Mouse (Mus musculus) embryonic stem cell, embryonic (primary cell): ENCODE measurements at regions not wholly inside any gene's neighbourhood (a gene's known extent, or its start where the extent isn't known, plus 50 kb on each side); places are given as distances from the start of the nearest gene placed in this dataset.

ENCODE experiments used
- CTCF ChIA-PET, 4 experiments: fragments of 300-600 bp in 2 of 4; fragments of 350-600 bp in 2 of 4; sonication (Branson Sonifier 250); formaldehyde crosslinking; loops; one replicate each; lab custom pipeline; 2022; ENCODE audit warnings: inconsistent platforms in 2 of 4; lab: Charles Lee
- POLR2A ChIA-PET, 4 experiments: fragments of 300-600 bp in 2 of 4; fragments of 350-600 bp in 2 of 4; sonication (Branson Sonifier 250); formaldehyde crosslinking; loops; one replicate each; lab custom pipeline; 2022; ENCODE audit warnings: antibody characterized with exemption in 4 of 4, inconsistent platforms in 1 of 4; lab: Charles Lee

DNA sequence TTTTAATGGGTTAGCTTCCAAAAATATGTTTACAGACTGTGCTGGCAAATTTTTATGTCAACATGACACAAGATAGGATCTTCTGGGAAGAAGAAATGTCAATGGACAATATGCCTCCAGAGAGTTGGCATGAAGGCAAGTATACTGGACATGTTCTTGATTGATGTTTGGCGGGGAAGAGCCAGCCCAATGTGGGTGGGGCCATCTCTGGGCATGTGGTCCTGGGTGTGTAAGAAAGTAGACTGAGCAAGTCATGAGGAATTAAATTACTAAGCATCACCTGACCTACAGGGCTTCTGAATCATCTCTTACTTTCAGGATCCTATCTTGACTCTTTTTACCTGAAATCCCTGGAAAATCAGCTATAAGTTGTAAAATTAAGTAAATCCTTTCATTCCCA, 525.0 kb upstream of the Grm7 start:
- ChIA-PET POLR2A (no interaction called here), CTCF (no interaction called here)

DNA sequence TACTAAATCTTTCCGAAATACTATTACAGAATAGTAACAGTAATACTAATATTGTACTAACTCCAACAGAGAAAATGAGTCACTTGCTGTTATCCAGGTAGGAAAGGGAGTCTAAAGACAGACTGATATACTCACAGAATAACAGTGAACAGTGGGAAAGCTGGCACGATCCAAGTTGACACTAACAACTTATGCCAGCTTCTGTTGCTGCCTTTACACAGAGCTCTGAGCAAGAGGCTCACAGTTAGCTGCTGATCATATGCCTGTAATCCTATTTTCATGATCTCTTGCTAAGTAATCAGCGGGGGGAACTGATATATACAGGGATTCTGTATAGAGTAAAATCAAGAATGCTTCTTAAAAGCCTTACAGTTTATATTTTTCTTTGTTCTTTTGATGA, 513.1 kb upstream of the Grm7 start:
- POLR2A ChIA-PET, result no interaction called here
- CTCF ChIA-PET, result no interaction called here

DNA sequence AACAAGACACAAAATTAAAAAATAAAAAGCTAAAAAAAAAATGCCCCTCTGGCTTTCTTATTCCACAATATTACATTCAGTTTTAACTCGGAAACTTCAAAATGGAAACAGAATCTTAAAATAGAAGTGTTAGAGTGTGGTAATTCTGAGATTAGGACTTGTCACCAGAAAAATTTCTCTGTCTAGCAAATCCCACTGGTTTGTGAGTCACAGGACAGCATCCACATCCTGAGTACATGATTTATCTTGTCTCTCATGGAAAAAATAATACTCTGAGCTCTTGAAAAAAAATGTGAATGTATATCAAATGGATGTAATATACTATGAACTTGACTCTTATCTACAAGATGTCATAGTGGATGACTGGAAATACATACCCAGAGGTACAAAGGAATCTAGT, 511.8 kb upstream of the Grm7 start:
- ChIA-PET POLR2A (no interaction called here), CTCF (no interaction called here)

DNA sequence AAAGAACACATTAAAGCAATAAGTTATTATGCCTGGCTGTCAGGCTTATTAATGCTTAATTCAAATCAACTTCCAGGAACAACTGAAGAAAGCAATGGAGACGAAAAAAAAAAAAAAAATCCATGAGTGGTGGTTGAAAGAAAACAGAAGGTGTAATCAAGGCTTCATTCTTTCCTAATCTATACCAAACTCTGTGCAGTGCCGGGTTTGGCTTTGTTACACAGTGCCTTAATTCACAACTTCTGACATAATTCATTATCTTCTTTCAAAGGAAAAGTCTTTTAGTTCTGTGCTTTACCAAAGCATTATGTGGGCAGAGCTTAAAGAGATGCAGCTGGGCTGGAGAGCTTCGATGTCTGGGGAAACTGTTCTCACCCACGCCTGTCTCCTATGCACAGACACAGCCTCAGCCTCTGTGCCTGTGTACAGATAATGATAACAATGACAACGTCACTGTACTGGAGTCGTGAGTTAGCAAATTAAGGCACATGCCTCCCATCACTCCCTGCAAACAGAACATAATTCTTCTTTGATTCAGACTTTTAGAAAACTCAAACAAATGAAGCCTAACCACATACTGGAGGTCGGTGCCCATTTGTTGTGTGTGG, 508.2 kb upstream of the Grm7 start:
- POLR2A ChIA-PET, result interaction anchor here in 1 of 4 experiments (0.8 kb wide), 1 partner anchor 14 kb away, joined by 3 read pairs; no protein-coding TSS in a partner anchor
- CTCF ChIA-PET, result no interaction called here

DNA sequence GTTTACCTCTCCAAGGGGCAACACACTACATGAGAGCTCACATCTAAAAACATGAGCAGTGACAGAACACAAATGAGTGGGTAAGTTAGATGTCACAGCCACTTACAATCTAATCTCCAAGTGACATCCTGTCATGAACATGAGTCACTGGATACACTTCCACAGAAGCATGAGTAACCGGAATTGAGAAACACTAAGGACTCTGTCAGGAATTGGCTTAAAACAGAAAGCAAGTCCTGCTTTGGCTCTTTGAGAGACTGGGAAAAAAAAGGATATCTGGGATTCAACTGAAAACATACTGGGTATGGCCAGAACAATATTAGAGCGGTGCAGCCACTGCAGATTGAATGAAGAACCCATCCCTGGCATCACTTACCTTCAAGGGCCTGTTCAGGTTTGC, 506.0 kb upstream of the Grm7 start:
- CTCF ChIA-PET, result no interaction called here
- POLR2A ChIA-PET, result no interaction called here

DNA sequence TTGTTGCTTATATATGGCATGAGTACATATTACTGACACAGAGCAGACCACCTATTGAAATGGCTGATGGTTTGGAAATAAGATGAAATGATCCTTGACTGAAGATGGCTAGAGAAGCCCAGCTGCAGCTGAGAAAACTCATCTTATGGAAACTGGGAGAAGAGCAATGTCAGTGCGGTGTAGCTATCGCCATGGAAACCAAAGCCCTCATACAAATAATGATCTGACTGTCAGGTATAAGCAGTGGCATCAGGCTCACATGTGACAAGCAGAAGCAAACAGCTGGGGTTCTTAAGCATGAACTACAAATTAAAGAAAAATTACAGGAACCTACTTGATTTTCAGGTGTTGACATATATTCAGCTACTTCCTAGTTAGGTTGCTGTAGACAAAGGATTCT, 476.8 kb upstream of the Grm7 start:
- CTCF ChIA-PET, result no interaction called here
- POLR2A ChIA-PET, result no interaction called here

DNA sequence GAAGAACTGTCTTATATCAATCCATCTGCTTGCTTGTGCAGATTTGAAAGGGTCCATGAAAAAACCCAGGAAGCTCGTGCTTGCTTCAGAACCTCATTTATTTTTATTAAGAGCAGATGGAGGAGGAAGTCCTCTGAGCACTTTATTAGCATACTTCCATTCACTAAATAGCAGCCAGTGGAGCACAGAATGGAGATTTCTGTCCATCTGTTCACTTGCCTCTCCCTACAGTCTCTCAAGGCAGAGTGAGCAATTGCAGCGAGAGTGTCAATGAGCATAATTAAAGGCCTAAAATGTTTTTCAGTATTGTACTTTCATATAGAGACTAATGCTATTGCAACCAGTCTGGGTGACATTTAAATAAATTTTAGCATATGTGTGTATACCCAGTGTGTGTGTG, 439.4 kb upstream of the Grm7 start:
- POLR2A ChIA-PET, result interaction anchor here in 1 of 4 experiments (0.7 kb wide), 1 partner anchor 10 kb away, joined by 8 read pairs; no protein-coding TSS in a partner anchor
- CTCF ChIA-PET, result no interaction called here

DNA sequence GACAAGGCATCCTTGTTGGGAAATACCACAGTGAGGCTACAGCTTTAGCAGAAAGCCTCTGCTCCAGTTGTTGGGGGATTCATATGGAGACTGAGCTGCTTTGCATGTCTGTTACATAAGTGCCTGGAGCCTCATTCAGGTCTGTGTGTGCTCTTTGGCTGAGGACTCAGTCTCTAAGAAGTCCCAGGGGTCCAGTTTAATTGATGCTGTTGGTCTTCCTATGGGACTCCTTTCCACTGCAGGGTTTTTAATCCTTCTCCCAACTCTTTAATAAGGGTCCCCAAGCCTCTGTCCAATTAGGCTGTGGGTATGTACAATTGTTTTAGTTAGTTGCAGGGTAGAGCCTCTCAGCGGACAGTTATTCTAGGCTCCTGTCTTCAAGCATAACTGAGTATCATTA, 436.6 kb upstream of the Grm7 start:
- ChIA-PET CTCF (no interaction called here), POLR2A (no interaction called here)

DNA sequence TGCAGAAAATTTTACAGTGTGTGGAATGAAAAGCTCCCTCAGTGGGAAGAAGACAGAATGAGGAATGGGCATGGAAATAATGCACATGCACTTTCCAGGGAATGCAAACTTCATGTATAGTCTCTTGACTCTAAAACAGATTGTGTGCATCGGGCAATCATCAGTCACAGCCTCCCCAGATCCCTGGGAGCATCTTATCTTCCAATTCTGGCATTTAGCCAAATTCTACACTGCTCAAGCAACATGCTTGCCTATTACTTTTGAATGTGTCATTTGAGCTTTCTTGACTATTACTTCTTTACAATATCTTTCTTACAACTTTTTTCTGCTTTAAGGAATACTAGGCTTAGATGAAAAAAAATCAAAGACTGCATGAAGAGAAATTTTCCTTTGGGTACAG, 397.9 kb upstream of the Grm7 start:
- CTCF ChIA-PET, result no interaction called here
- POLR2A ChIA-PET, result no interaction called here

DNA sequence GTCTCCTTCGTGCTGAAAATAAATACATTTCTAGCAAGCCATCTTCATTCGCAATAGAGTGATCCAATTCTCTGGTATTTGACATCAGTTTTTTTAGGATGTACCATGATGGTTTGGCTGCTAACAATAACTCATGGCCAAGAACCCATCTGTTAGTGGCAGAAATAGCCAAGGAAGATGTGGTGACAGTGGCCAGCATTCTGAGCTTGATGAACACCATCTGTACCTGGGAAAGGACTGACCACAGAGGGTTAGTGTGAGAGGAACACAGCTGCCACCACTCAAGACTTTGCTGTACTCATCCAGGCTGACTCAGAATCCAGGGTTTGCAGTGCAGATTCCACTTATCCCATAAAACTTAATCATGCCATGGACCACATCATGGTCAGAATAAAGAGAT, 348.8 kb upstream of the Grm7 start:
- ChIA-PET POLR2A (no interaction called here), CTCF (no interaction called here)
